Mouse (Mus musculus) MEL (cell line): ENCODE results near the gene Prkcd. TPM values are rescaled to one million over a fixed set of nuclear protein-coding genes. Genes with fewer than 3 reads are reported as not detected.
A peak's percentile ranks its signal among the peaks of the same experiment; 100 is the strongest.

Experiments
- DNase-seq: peaks from one replicate; pipeline ENCODE4 v3.0.0; 2011; ENCODE audit warnings: low read depth, low spot score
- H3K27ac ChIP-seq: 2 replicates; pipeline ENCODE4 v1.5.1; 2012; ENCODE audit warnings: low read depth, mild to moderate bottlenecking, control low read depth, low read length, moderate library complexity; ENCODE audit not compliant: control insufficient read depth
- H3K27me3 ChIP-seq, 2 experiments: fragments of 150-350 bp in 1 of 2; sonication (generic) in 1 of 2; 2 replicates each; pipeline ENCODE4 v1.6.1; 2012; ENCODE audit warnings: low read length in 2 of 2, mild to moderate bottlenecking in 2 of 2, improper control_type of control experiment in 1 of 2, moderate library complexity in 1 of 2; ENCODE audit not compliant: insufficient read depth in 2 of 2, control insufficient read depth in 1 of 2
- H3K36me3 ChIP-seq, 2 experiments: 2 replicates each; pipeline ENCODE4 v1.6.1; 2012 to 2014; ENCODE audit warnings: low read length in 2 of 2, improper control_type of control experiment in 1 of 2, inconsistent platforms in 1 of 2, mild to moderate bottlenecking in 1 of 2; ENCODE audit not compliant: insufficient read depth in 2 of 2, control insufficient read depth in 1 of 2
- H3K4me1 ChIP-seq, 2 experiments: fragments of 150-350 bp in 1 of 2; sonication (generic) in 1 of 2; 2 replicates each; pipeline ENCODE4 v1.6.1; 2012; ENCODE audit warnings: low read length in 2 of 2, improper control_type of control experiment in 1 of 2, mild to moderate bottlenecking in 1 of 2; ENCODE audit not compliant: insufficient read depth in 2 of 2, control insufficient read depth in 1 of 2
- H3K4me3 ChIP-seq, 2 experiments: fragments of 150-350 bp in 1 of 2; sonication (generic) in 1 of 2; 2 replicates each; pipeline ENCODE4 v1.5.1; 2012; ENCODE audit warnings: low read depth in 2 of 2, low read length in 2 of 2, mild to moderate bottlenecking in 2 of 2, moderate library complexity in 2 of 2, control low read depth in 1 of 2, improper control_type of control experiment in 1 of 2; ENCODE audit not compliant: control insufficient read depth in 1 of 2, insufficient read depth in 1 of 2
- H3K79me2 ChIP-seq: 2 replicates; pipeline ENCODE4 v1.6.1; 2012; ENCODE audit warnings: mild to moderate bottlenecking, low read length, moderate library complexity; ENCODE audit not compliant: control insufficient read depth, poor library complexity, insufficient read depth
- H3K9ac ChIP-seq: 2 replicates; pipeline ENCODE4 v1.6.1; 2012; ENCODE audit warnings: low read depth, mild to moderate bottlenecking, control low read depth, low read length, moderate library complexity; ENCODE audit not compliant: control insufficient read depth, poor library complexity, severe bottlenecking
- H3K9me3 ChIP-seq: fragments of 150-350 bp; sonication (generic); replicated peaks from 2 replicates; pipeline ENCODE4 v1.6.1; 2012; ENCODE audit warnings: mild to moderate bottlenecking, low read length, improper control_type of control experiment, moderate library complexity; ENCODE audit not compliant: insufficient read depth
- ELF1 ChIP-seq: IDR thresholded peaks from 2 replicates; pipeline ENCODE4 v1.6.1; 2014; ENCODE audit warnings: low read depth, mild to moderate bottlenecking, inconsistent platforms, low read length, improper control_type of control experiment, moderate library complexity
- EP300 ChIP-seq, 2 experiments: IDR thresholded peaks; 2 replicates each; pipeline ENCODE4 v1.6.1; 2011; ENCODE audit warnings: improper control_type of control experiment in 2 of 2, low read length in 2 of 2, low read depth in 1 of 2, mild to moderate bottlenecking in 1 of 2
- ETS1 ChIP-seq: IDR thresholded peaks from 2 replicates; pipeline ENCODE4 v1.6.1; 2012; ENCODE audit warnings: low read depth, mild to moderate bottlenecking, inconsistent platforms, low read length, improper control_type of control experiment, moderate library complexity
- GABPA ChIP-seq: IDR thresholded peaks from 2 replicates; pipeline ENCODE4 v1.6.1; 2012; ENCODE audit warnings: low read depth, mild to moderate bottlenecking, inconsistent platforms, low read length, improper control_type of control experiment, moderate library complexity
- GATA1 ChIP-seq: IDR thresholded peaks from 2 replicates; pipeline ENCODE4 v1.6.1; 2011; ENCODE audit warnings: low read depth, low read length, improper control_type of control experiment
- JUND ChIP-seq: IDR thresholded peaks from 2 replicates; pipeline ENCODE4 v1.6.1; 2011; ENCODE audit warnings: low read depth, mild to moderate bottlenecking, improper control_type of control experiment, low read length
- MAX ChIP-seq: IDR thresholded peaks from 2 replicates; pipeline ENCODE4 v1.6.1; 2011; ENCODE audit warnings: low read length, improper control_type of control experiment
- MXI1 ChIP-seq: IDR thresholded peaks from 2 replicates; pipeline ENCODE4 v1.6.1; 2011; ENCODE audit warnings: mild to moderate bottlenecking, low read depth, low read length, improper control_type of control experiment
- MYB ChIP-seq: IDR thresholded peaks from 2 replicates; pipeline ENCODE4 v1.6.1; 2011; ENCODE audit warnings: mild to moderate bottlenecking, low read depth, low read length, improper control_type of control experiment
- RCOR1 ChIP-seq: IDR thresholded peaks from 2 replicates; pipeline ENCODE4 v1.6.1; 2012; ENCODE audit warnings: low read depth, mild to moderate bottlenecking, inconsistent platforms, low read length, improper control_type of control experiment
- SIN3A ChIP-seq: IDR thresholded peaks from 2 replicates; pipeline ENCODE4 v1.6.1; 2012; ENCODE audit warnings: low read length, improper control_type of control experiment, inconsistent platforms
- SMC3 ChIP-seq: IDR thresholded peaks from 2 replicates; pipeline ENCODE4 v1.6.1; 2011; ENCODE audit warnings: low read depth, low read length, improper control_type of control experiment
- TAL1 ChIP-seq: IDR thresholded peaks from 2 replicates; pipeline ENCODE4 v1.6.1; 2012; ENCODE audit warnings: mild to moderate bottlenecking, inconsistent platforms, low read length, moderate library complexity, mixed read lengths
- TBP ChIP-seq: IDR thresholded peaks from 2 replicates; pipeline ENCODE4 v1.8.0; 2011; ENCODE audit warnings: low read depth, low read length, improper control_type of control experiment
- USF2 ChIP-seq, 2 experiments: IDR thresholded peaks; 2 replicates each; pipeline ENCODE4 v1.6.1; 2011 to 2012; ENCODE audit warnings: improper control_type of control experiment in 2 of 2, low read length in 2 of 2, borderline replicate concordance in 1 of 2, inconsistent platforms in 1 of 2, low read depth in 1 of 2, mild to moderate bottlenecking in 1 of 2; ENCODE audit not compliant: insufficient read depth in 1 of 2
- ZC3H11A ChIP-seq: IDR thresholded peaks from 2 replicates; pipeline ENCODE4 v1.6.1; 2012; ENCODE audit warnings: low read depth, mild to moderate bottlenecking, inconsistent platforms, low read length, improper control_type of control experiment
- ZNF384 ChIP-seq: IDR thresholded peaks from 2 replicates; pipeline ENCODE4 v1.6.1; 2012; ENCODE audit warnings: low read depth, mild to moderate bottlenecking, inconsistent platforms, low read length, improper control_type of control experiment
- polyA plus RNA-seq, 2 experiments: library from polyadenylated mRNA; stranded (reverse) in 1 of 2; unstranded in 1 of 2; fragments of >175 nt in 1 of 2; fragments of >200 nt in 1 of 2; gene quantifications; 2 replicates each; pipeline versions ENCODE4 v1.2.1 to v1.2.4; 2012; ENCODE audit warnings: low replicate concordance in 2 of 2, low read depth in 1 of 2; ENCODE audit not compliant: insufficient read length in 2 of 2, insufficient read depth in 1 of 2, missing spikeins in 1 of 2
- total RNA-seq: library from RNA; depleted of rRNA; stranded (reverse); fragments of 300-350 nt; gene quantifications from 2 replicates; pipeline ENCODE4 v1.2.3, GENCODE M21; 2012

The Prkcd gene
- total and polyA plus RNA-seq, 3 experiments, result 33.9 to 72.7 TPM; not detected in 1

DNA sequence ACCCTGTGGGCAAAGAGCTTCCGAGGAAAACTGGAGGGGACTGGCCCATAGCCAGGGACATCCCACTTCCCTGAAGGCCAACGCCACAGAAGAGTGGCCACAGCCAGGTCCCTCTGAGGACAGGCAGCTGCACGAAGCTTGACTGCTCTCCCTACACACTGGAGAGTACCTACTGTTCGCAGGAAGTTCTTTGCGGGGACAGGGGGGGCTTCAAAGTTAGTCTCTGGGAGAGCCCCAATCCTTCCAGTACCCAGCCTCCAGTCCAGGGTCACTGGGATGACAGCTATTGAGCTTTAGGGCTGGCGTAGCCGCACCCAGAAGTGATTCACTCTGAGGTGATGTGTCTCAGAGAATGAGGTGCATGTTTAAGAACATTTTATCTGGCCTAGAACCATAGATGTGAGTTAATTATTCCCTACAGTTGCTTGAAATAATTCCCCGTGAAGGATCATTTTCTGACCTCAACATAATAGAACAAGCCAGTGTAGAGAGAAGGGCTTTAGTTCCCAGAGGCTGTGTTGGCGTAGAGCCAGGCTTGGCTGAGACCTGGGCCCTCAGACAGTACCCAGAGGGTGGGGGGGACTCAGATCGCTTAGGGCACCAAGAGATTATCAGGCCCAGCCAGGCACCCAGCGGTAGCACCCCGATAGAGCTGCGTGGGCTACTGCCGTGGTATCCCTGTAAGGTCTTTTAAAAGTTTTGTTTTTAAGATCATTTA is 64.4 kb downstream of the Prkcd start (continued):
- TF ChIP-seq MYB (no peak), MXI1 (no peak), RCOR1 (peak; percentile 83)

- H3K9ac ChIP-seq, result no peak overlapping the region
- no peaks in the 10 kb centered on the region for H3K9me3 ChIP-seq
- H3K36me3 ChIP-seq, result peaks cover 20 to 39% of the 10 kb centered on the region in 2 experiments
- TF ChIP-seq ELF1 (no peak), ETS1 (no peak), USF2 (IDR thresholded peaks at IDR 0.05; ENCODE audit: borderline replicate concordance in 1 of 2, insufficient read depth in 1 of 2, low read depth in 1 of 2, low read length in 2 of 2) (no peak), TBP (no peak), SIN3A (no peak), JUND (no peak), MAX (no peak)
- H3K27me3 ChIP-seq, result no peaks in the 10 kb centered on the region
- H3K4me1 ChIP-seq, result peaks cover 15 to 24% of the 10 kb centered on the region in 2 experiments
- H3K4me3 ChIP-seq, result no peak overlapping the region
- no peak for DNase-seq
- peak overlapping the region; percentile 72 for H3K27ac ChIP-seq
- H3K79me2 ChIP-seq, result peaks cover 28% of the 10 kb centered on the region
Measured at GRCm38 (mm10) chr14:30560803-30561389, 65.1 kb downstream of the Prkcd start.

- peaks cover 40% of the 10 kb centered on the region for H3K79me2 ChIP-seq
- no peak overlapping the region for H3K27ac ChIP-seq
- no peak for DNase-seq
- H3K9me3 ChIP-seq, result no peaks in the 10 kb centered on the region
- H3K36me3 ChIP-seq, result peaks cover 14 to 42% of the 10 kb centered on the region in 2 experiments
- H3K4me1 ChIP-seq, result peaks cover 12 to 26% of the 10 kb centered on the region in 2 experiments
- TF ChIP-seq ZC3H11A, result no peak
- no peak for TF ChIP-seq SMC3
- no peak for TF ChIP-seq ZNF384
- TF ChIP-seq TAL1, result no peak
- no peak for TF ChIP-seq EP300 (IDR thresholded peaks at IDR 0.05; ENCODE audit: low read depth in 1 of 2, low read length in 2 of 2)
- TF ChIP-seq GABPA, result no peak
- no peak for TF ChIP-seq GATA1
- no peak for TF ChIP-seq MXI1
- TF ChIP-seq, all 39 proteins: peak for 0
- no peaks in the 10 kb centered on the region for H3K27me3 ChIP-seq
- H3K9ac ChIP-seq, result no peak overlapping the region
- no peak overlapping the region for H3K4me3 ChIP-seq
Measured at GRCm38 (mm10) chr14:30559321-30559850, 66.6 kb downstream of the Prkcd start.
